Mouse (Mus musculus): ENCODE measurements at regions not wholly inside any gene's neighbourhood (a gene's known extent, or its start where the extent isn't known, plus 50 kb on each side); places are given as distances from the start of the nearest gene placed in this dataset.

- Histone ChIP-seq H3K4me1 (replicated peaks) (no peaks in the 10 kb centered on the region), H3K4me2 (no peak overlapping the region), H3K9ac (replicated peaks) (no peak overlapping the region), H3K27me3 (no peaks in the 10 kb centered on the region), H3K4me3 (replicated peaks) (no peak overlapping the region), H3K27ac (no peak overlapping the region), H3K9me3 (no peaks in the 10 kb centered on the region), H3K36me3 (no peaks in the 10 kb centered on the region)
- WGBS: 76% methylated on average over 10 of the region's 10 CpGs
- no peak for ATAC-seq (ENCODE audit: insufficient number of reproducible peaks, insufficient read depth, low FRiP score, low TSS enrichment, low read depth)
These were observed 68.6 kb upstream of the Slc44a3 start for GRCm38 (mm10) chr3:121600841-121601240.

GRCm38 (mm10) chr3:121600388-121600787 lies 68.2 kb upstream of the Slc44a3 start:
- H3K4me3 ChIP-seq (replicated peaks): no peak overlapping the region
- H3K4me2 ChIP-seq: no peak overlapping the region
- WGBS: 94% methylated on average over 4 of the region's 4 CpGs
- no peaks in the 10 kb centered on the region for H3K27me3 ChIP-seq
- no peak for ATAC-seq (ENCODE audit: insufficient number of reproducible peaks, insufficient read depth, low FRiP score, low TSS enrichment, low read depth)
- H3K4me1 ChIP-seq (replicated peaks): no peaks in the 10 kb centered on the region
- no peak overlapping the region for H3K9ac ChIP-seq (replicated peaks)
- no peaks in the 10 kb centered on the region for H3K9me3 ChIP-seq
- no peak overlapping the region for H3K27ac ChIP-seq
- H3K36me3 ChIP-seq: no peaks in the 10 kb centered on the region

- 85% methylated on average over 4 of the region's 4 CpGs for WGBS
- H3K27me3 ChIP-seq: no peaks in the 10 kb centered on the region
- no peak overlapping the region for H3K27ac ChIP-seq
- H3K9ac ChIP-seq (replicated peaks): no peak overlapping the region
- ATAC-seq (ENCODE audit: insufficient number of reproducible peaks, insufficient read depth, low FRiP score, low TSS enrichment, low read depth): no peak
- H3K4me2 ChIP-seq: no peak overlapping the region
- H3K9me3 ChIP-seq: no peaks in the 10 kb centered on the region
- no peaks in the 10 kb centered on the region; the same call in 1 of the 2 replicates for H3K4me1 ChIP-seq (replicated peaks)
- H3K36me3 ChIP-seq: no peaks in the 10 kb centered on the region
- no peak overlapping the region for H3K4me3 ChIP-seq (replicated peaks)
These were observed 65.8 kb upstream of the Slc44a3 start for GRCm38 (mm10) chr3:121597988-121598387.

GRCm38 (mm10) chr3:121597203-121597602 lies 65.0 kb upstream of the Slc44a3 start:
- 88% methylated on average over 5 of the region's 5 CpGs for WGBS
- no peaks in the 10 kb centered on the region for H3K36me3 ChIP-seq
- no peak overlapping the region for H3K9ac ChIP-seq (replicated peaks)
- H3K4me3 ChIP-seq (replicated peaks): no peak overlapping the region
- no peaks in the 10 kb centered on the region; the same call in 1 of the 2 replicates for H3K4me1 ChIP-seq (replicated peaks)
- no peaks in the 10 kb centered on the region for H3K27me3 ChIP-seq
- no peaks in the 10 kb centered on the region for H3K9me3 ChIP-seq
- no peak overlapping the region for H3K27ac ChIP-seq
- ATAC-seq (ENCODE audit: insufficient number of reproducible peaks, insufficient read depth, low FRiP score, low TSS enrichment, low read depth): no peak
- H3K4me2 ChIP-seq: no peak overlapping the region

GRCm38 (mm10) chr3:121594580-121594979 lies 62.4 kb upstream of the Slc44a3 start:
- H3K27me3 ChIP-seq: no peaks in the 10 kb centered on the region
- WGBS: 68% methylated on average over 4 of the region's 4 CpGs
- H3K9ac ChIP-seq (replicated peaks): no peak overlapping the region
- peaks cover 5% of the 10 kb centered on the region; the same call in 1 of the 2 replicates for H3K9me3 ChIP-seq
- H3K4me3 ChIP-seq (replicated peaks): no peak overlapping the region
- no peaks in the 10 kb centered on the region for H3K36me3 ChIP-seq
- H3K4me2 ChIP-seq: no peak overlapping the region
- no peak overlapping the region for H3K27ac ChIP-seq
- peaks cover 4% of the 10 kb centered on the region for H3K4me1 ChIP-seq (replicated peaks)
- no peak for ATAC-seq (ENCODE audit: insufficient number of reproducible peaks, insufficient read depth, low FRiP score, low TSS enrichment, low read depth)

GRCm38 (mm10) chr3:121593598-121594117 lies 61.5 kb upstream of the Slc44a3 start:
- Histone ChIP-seq H3K9me3 (peaks cover 5% of the 10 kb centered on the region; the same call in 1 of the 2 replicates), H3K9ac (replicated peaks) (no peak overlapping the region), H3K4me2 (no peak overlapping the region), H3K27ac (no peak overlapping the region), H3K4me3 (replicated peaks) (no peak overlapping the region), H3K27me3 (no peaks in the 10 kb centered on the region), H3K36me3 (no peaks in the 10 kb centered on the region), H3K4me1 (replicated peaks) (peaks cover 13% of the 10 kb centered on the region)
- WGBS: 64% methylated on average over 8 of the region's 8 CpGs
- ATAC-seq (ENCODE audit: insufficient number of reproducible peaks, insufficient read depth, low FRiP score, low TSS enrichment, low read depth): no peak

- peaks cover 5% of the 10 kb centered on the region; the same call in 1 of the 2 replicates for H3K9me3 ChIP-seq
- H3K36me3 ChIP-seq: no peaks in the 10 kb centered on the region
- no peak overlapping the region for H3K4me3 ChIP-seq (replicated peaks)
- no peak overlapping the region for H3K4me2 ChIP-seq
- no peak for ATAC-seq (ENCODE audit: insufficient number of reproducible peaks, insufficient read depth, low FRiP score, low TSS enrichment, low read depth)
- no peak overlapping the region for H3K9ac ChIP-seq (replicated peaks)
- H3K27ac ChIP-seq: no peak overlapping the region
- WGBS: 68% methylated on average over 4 of the region's 4 CpGs
- peaks cover 18% of the 10 kb centered on the region for H3K4me1 ChIP-seq (replicated peaks)
- H3K27me3 ChIP-seq: no peaks in the 10 kb centered on the region
These were observed 60.9 kb upstream of the Slc44a3 start for GRCm38 (mm10) chr3:121593143-121593542.

- peak; percentile 48 for ATAC-seq (ENCODE audit: insufficient number of reproducible peaks, insufficient read depth, low FRiP score, low TSS enrichment, low read depth)
- Histone ChIP-seq H3K4me1 (replicated peaks) (peaks cover 43% of the 10 kb centered on the region), H3K9me3 (peaks cover 5% of the 10 kb centered on the region; the same call in 1 of the 2 replicates), H3K9ac (replicated peaks) (no peak overlapping the region), H3K27ac (peak overlapping the region; percentile 86), H3K4me3 (replicated peaks) (no peak overlapping the region), H3K27me3 (no peaks in the 10 kb centered on the region), H3K36me3 (no peaks in the 10 kb centered on the region), H3K4me2 (peak overlapping the region; percentile 23; the same call in 1 of the 2 replicates)
- 72% methylated on average over 9 of the region's 9 CpGs for WGBS
These were observed 57.3 kb upstream of the Slc44a3 start for GRCm38 (mm10) chr3:121589494-121589885.

GRCm38 (mm10) chr3:121588737-121589493 lies 56.7 kb upstream of the Slc44a3 start:
- ATAC-seq (ENCODE audit: insufficient number of reproducible peaks, insufficient read depth, low FRiP score, low TSS enrichment, low read depth): peak; percentile 98
- no peak overlapping the region for H3K9ac ChIP-seq (replicated peaks)
- WGBS: 20% methylated on average over 14 of the region's 14 CpGs
- peak overlapping the region; percentile 23 for H3K4me2 ChIP-seq
- H3K27me3 ChIP-seq: no peaks in the 10 kb centered on the region
- H3K4me1 ChIP-seq (replicated peaks): peaks cover 49% of the 10 kb centered on the region
- no peaks in the 10 kb centered on the region for H3K36me3 ChIP-seq
- peaks cover 5% of the 10 kb centered on the region; the same call in 1 of the 2 replicates for H3K9me3 ChIP-seq
- no peak overlapping the region for H3K4me3 ChIP-seq (replicated peaks)
- peak overlapping the region; percentile 86 for H3K27ac ChIP-seq

- Histone ChIP-seq H3K4me3 (replicated peaks) (no peak overlapping the region), H3K27ac (no peak overlapping the region), H3K9me3 (no peaks in the 10 kb centered on the region), H3K36me3 (no peaks in the 10 kb centered on the region), H3K4me1 (replicated peaks) (peaks cover 51% of the 10 kb centered on the region), H3K9ac (replicated peaks) (no peak overlapping the region), H3K27me3 (no peaks in the 10 kb centered on the region), H3K4me2 (no peak overlapping the region)
- no peak for ATAC-seq (ENCODE audit: insufficient number of reproducible peaks, insufficient read depth, low FRiP score, low TSS enrichment, low read depth)
- 89% methylated on average over 5 of the region's 5 CpGs for WGBS
These were observed 53.1 kb upstream of the Slc44a3 start for GRCm38 (mm10) chr3:121585306-121585705.

GRCm38 (mm10) chr3:121584736-121585151 lies 52.5 kb upstream of the Slc44a3 start:
- Histone ChIP-seq H3K27me3 (no peaks in the 10 kb centered on the region), H3K4me2 (no peak overlapping the region), H3K9me3 (no peaks in the 10 kb centered on the region), H3K4me3 (replicated peaks) (no peak overlapping the region), H3K4me1 (replicated peaks) (peaks cover 48% of the 10 kb centered on the region), H3K9ac (replicated peaks) (no peak overlapping the region), H3K27ac (no peak overlapping the region; the same call in 1 of the 2 replicates), H3K36me3 (no peaks in the 10 kb centered on the region)
- 85% methylated on average over 5 of the region's 5 CpGs for WGBS
- no peak for ATAC-seq (ENCODE audit: insufficient number of reproducible peaks, insufficient read depth, low FRiP score, low TSS enrichment, low read depth)

All from limb, embryonic 12.5 days (tissue).